Mouse (Mus musculus) layer of hippocampus, adult 11-12 months (tissue): ENCODE data around the gene Ano8.
A peak's percentile ranks its signal among the peaks of the same experiment; 100 is the strongest.

ENCODE experiments used
- DNase-seq: peaks from one replicate; pipeline ENCODE4 v3.0.0; 2022; ENCODE audit warnings: low spot score

Gene Ano8

DNA sequence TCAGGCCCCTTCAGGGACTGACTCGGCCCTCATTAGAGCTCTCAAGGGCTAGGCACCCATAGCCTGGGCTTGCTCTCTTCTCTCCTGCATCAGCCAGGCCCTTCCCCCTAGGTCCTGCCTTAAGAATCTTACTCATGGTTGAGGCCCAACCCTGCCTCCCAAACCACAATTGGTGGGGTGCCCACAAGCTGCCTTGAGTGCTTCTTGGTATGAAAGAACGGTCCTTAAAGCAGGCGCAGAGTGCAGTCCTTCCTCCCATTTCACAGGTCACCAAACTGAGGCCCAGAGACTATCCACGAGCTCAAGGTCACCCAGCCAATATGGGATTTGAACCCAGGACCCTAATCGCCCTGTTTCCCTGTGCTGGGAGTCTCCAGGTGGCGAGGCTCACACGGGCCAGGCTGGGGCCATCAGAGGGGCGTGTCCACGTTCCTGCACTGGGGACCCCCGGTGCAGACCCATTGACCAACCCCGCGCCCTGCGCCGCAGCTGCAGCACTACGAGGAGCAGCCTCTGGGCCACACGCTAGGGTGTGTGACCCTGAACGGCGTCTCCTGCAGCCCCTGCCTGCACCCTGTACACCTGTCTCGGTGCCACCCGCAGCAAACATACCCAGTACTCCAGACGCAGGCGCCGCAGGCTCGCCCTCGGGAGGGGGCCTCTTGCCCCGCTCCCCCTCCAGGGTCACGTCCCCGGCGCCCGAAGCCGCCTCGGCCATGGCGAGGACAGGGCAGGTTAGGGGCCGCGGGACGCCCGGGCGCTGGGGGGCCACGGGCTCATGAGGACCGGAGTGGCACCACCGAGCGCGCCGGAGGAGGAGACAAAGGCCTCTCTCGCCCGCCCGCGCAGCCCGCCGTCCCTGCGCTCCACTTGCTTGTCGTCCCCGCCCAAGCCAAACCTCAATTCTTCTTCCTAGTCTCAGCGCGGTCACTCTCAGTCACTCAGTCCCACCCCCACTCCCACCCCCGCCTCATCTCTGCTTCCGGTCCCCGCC is at the start of gene Ano8:
Gene Ano8 (minus strand): TSS at position 822 of the 994 bp plus-strand sequence.
- peak; percentile 86 for DNase-seq

DNA sequence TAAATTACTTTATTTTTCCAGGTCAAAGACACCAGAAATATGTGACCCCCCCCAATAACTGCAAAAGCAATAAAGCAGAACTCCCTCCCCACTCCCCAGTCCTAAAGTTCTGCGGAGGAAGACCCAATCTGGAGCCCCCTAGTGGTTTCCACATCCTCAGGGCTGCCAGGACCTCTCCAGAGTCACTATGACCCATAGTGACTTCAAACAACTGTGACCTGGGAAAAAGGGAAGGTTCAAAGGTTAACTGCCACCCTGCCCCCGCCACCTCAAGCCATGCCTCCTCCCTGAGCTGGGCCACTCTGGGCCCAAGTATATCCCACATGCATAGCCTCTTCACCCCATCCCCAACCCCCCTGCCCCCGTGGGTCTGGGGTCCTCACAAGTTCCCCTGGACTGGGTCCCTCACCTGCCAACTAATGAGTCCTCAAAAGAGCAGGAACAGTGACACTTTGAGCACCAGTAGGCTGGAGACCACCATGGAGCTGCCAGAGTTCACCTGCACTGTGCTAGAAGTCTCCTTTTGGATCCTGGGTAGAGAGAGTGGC is 48.6 kb upstream of the Ano8 start:
- no peak for DNase-seq

DNA sequence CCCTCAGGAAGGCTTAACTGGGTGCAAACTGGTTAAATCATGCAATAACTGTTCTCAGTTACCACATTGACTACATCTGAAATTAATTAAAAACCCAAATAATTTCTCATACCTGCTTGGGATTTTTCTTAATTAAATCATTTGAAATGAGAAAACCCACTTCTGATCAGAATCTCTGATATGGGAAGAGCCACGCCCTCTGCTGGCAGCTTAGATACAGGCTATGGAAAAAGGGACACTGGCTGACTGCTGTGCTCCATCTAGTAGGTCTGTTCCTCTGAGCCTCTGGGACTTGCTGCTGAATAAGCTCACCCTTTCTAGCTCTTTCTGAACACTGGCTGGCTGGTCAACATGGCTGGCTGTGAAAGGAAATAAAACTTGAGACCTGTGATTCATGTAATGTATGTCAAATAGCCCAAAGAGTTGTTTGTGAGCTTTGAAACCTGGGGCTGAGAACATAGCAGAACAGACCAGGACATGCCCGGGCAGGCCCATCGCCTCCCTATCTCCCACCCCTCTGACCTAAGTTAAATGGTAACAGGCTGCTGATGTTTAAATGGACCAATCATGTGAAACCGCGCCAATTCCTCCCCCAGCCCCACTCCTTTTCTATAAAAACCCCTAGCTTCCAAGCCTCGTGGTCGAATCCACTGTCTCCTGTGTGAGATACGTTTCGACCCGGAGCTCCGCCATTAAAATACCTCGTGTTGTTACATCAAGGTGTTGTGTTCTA is 45.1 kb upstream of the Ano8 start:
- DNase-seq, result peak; percentile 64

DNA sequence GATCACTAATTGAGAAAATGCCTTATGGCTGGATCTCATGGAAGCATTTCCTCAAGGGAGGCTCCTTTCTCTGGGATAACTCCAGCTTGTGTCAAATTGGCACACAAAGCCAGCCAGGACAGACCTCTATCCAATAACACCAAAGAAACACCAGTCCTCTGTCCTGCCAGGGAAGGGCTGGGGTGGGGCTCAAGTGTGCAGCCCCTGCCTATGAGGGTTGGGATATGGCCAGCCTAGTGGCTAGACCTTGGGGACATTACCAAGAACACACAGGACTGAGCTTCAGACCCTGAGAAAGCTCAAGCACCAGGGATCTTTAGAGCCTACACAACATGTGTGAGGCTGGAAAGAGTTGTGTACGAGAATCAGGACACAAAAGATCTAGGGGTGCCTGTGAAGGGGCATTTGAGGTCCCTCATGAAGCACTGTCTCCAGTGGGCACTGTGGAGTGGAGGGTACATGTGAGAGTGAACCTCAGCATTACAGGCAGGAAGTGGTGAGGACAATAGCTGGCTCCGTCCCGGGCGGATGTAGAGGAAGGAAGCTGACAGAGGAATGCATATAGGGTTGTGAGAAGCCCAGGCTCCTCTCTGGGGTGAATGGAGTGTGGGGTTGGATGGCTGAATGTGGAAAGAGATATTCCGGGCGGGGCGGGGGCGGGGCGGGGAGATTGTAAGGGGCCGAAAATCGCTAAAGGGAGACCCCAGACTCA is 42.8 kb upstream of the Ano8 start:
- no peak for DNase-seq

DNA sequence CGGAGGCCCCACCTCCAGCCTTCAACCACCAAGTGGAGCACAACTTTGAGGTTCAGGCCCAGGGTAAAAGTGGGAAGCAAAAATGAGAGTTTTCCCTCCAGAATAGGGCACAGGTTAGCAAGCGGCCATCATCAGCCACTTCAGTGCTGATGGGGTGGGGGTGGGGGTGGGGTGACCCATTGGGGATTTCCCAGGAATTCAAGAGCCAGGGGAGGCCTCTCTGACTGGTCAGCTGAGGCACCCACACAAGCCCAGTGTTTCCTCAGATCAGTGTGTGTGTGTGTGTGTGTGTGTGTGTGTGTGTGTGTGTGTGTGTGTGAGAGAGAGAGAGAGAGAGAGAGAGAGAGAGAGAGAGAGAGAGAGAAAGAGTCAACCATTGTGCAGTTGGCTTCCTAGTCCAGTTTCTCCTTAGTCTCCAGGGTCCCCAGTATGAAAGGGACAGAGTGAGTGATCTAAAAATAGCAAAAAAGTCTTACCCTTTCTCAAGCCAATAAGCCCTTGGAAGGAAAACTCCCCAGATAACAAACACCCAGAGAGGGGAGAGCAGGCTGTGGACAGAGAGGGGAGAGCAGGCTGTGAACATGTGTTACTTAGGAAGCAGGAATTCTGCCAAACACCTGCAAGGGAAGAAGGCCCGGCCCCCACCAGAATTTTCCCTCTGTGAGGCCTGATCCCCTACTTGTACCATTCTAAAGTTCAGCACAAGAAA is 41.6 kb upstream of the Ano8 start:
- DNase-seq, result no peak

DNA sequence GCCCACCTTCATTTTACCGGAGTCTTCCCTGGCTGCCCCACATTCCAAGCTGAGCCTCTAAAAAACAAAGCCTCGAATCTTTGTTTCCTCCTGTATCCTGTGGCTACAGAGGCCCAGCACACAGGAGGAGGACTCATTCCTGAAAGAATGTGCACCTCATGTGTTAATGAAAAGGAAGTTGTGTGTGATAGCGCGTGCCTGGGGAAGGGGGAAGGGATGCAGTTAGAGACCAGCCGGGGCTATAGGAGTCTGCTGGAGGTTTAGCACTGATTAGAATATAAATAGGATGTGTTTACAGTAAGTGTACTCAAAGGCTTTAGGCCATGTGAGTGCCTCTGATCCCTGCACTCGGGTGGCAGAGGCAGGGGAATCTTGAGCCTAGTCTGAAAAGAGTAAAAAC is 40.5 kb upstream of the Ano8 start:
- DNase-seq, result no peak

DNA sequence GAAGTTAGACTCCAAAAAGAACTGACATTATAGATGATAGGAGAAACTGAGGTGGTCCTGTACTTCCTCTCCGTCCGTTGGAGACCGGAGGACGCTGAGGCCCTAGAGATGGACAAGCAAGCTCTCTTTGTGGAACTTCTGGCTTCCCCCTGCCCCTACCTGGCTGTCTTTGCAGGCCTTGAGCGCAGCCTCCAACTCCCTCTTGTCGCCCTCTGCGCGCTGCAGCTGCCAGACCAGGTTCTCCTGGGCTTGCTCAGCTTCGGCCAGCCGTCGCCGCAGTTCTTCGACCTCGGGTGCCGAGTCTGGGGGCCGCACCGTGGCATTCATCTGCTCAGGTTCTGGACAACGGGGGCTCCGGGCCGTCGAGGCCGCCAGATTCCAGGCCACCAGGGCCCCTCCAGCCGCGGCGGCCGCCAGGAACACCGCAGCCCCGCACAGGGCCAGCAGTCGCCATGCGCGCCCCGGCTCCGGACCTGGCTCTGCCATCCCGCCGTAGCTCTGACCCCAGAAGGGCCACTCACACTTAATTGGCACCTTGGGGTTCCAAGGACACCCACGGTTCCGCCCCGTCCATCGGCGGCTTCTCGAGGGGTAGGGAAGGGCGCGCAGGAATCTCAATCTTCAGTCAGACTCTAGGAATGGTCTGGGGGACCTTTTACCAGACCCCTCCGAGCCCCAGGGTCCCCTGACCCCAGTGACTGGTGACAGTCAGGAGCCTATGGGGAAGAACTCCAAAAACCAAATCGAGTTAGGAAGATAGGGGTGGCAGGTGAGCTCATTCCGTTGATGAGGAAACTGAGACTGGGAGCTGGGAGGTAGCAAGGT is 39.7 kb upstream of the Ano8 start, which contains the start of gene Ccdc194:
Gene Ccdc194 (minus strand): TSS at position 486 of the 825 bp plus-strand sequence.
- no peak for DNase-seq

DNA sequence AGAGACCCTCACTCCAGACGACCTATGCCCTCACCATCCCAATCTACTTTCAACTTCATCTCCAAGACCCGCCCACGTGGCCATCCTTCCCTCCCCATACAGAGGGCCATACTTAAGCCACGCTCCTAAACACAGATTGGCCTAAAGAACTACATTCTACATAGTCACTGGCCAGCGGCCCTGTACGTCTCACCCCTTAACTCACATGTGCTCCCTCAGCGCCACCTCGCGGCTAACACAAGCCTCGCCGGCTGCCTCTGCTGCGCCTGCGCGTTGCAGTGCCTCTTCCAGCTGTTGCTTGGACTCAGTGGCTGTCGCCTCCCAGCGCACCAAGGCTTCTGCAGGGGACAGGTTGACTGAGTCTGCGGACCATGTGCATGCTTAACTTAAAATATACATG is 35.9 kb upstream of the Ano8 start:
- DNase-seq, result peak; percentile 95

DNA sequence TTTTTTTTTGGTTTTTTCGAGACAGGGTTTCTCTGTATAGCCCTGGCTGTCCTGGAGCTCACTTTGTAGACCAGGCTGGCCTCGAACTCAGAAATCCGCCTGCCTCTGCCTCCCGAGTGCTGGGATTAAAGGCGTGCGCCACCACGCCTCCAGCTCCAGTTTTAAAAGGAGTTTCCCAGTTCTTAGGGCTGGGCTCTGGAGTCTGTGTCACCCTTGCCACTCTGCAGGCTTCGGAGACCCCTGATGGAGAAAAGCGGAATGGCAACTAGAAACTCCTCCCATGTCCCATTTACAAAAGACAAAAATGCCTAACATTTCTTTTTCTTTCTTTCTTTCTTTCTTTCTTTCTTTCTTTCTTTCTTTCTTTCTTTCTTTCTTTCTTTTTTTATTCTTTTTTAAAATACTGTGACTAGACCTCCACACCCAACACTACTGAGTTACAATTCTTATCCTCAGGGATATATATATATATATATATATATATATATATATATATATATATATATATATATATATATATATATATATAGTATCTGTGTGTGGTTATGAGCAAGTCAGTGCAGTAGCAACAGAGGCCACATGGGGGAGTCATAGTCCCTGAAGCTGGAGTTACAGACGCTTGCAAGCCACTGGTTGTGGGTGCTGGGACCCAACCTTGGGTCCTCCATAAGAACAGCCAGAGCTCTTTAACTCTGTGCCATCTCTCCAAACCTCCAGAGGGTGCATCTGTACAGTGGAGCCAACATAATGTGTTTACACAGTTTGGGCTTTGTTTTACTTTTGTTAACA is 33.5 kb upstream of the Ano8 start:
- DNase-seq, result peak; percentile 55

DNA sequence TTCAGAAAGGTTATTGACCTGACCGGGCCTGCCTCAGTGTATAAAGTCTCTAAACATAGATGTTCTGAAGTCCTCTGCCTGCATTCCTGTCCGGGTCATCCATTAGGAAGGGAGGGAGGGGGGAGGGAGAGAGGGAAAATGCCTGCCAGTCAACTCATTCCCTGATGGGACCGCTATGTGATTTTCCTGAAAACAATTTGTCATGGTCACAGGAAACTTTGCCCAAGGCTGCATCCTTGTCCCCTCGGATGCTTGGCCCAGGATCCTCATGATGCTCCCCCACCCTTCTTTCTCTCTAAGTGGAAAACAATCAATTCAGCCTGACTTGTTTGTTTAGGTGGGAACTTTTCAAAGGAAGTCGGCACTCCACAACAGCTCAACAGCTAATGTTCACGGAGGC is 31.0 kb upstream of the Ano8 start:
- DNase-seq, result no peak

DNA sequence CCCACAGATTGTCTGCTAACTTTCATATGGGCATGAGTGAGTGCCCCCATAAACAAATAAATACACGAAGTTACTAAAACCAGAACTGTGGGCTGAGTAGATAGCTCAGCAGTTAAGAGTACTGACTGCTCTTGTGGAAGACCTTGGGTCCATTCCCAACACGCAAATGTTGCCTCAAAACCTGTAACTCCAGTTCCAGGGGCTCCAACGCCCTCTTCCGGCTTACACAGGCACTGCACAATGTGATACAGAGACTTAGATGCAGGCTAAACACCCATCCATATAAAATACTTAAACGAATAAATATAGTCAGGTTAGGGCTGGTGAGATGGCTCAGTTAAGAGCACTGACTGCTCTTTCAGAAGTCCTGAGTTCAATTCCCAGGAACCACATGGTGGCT is 29.3 kb upstream of the Ano8 start:
- DNase-seq, result no peak

DNA sequence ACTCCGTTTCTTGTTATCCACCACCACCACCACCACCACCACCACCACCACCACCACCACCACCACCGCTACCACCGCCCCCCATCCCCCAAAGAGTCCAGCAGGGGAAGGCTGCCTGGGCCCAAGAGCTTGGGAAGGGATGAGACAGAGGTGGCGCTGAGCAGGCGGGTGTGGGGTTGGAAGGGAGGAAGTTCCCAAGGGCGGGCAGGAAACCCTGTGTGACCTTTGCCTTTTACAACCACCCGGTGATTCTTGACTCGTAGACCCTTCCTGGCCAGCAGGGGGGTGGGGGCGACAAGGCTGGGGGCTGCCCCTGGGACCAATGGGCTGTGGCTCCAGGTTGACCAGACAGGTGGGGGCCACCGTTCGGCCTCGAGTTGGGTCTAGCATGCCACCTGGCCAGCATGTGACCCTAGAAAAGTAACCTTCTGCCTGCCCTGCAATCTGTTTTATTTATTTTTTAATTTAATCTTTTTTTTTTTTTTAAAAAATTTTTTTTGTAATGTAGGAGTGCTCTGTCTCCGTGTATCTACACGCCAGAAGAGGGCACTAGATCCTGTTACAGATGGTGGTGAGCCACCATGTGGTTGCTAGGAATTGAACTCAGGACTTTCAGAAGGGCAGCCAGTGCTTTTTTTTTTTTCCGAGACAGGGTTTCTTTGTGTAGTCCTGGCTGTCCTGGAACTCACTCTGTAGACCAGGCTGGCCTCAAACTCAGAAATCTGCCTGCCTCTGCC is 27.4 kb upstream of the Ano8 start:
- DNase-seq, result no peak

DNA sequence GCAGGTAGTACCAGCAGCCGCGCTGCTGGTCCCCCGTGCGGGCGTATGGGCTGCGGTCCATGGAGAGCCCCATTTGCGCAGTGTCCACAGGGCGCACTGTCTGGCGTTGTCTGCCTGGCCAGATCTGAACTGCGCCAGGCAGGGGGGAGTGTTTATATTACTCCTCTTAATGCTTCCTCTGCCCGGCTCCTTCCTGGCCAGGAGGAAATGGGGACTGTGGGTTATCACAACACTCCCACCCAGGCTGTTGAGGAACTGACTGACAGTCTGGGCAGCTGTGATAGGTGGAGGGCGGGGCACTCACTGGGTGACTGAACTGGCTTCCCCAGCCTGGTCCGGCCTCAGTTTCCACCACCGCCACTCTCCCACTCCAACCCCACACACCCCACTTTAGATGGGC is 25.9 kb upstream of the Ano8 start, which contains the start of gene Plvap:
Gene Plvap (minus strand): TSS at position 109 of the 400 bp plus-strand sequence.
- no peak for DNase-seq

DNA sequence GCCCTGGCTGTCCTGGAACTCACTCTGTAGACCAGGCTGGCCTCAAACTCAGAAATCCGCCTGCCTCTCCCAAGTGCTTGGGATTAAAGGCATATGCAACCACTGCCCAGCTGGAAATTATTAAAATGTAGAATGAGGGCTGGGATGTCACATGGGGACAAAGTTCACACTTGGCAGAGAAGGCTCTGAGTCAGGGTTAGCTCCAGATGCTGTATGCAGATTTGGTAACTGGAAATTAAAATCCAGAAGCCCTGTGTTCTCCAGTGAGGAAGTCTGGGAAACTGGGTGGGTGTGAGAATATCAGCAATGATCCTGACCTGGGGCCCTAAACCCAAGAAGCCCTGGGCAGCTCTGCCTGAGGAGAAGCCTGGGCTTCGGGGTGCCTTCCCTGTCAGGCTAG is 23.6 kb upstream of the Ano8 start:
- DNase-seq, result no peak

DNA sequence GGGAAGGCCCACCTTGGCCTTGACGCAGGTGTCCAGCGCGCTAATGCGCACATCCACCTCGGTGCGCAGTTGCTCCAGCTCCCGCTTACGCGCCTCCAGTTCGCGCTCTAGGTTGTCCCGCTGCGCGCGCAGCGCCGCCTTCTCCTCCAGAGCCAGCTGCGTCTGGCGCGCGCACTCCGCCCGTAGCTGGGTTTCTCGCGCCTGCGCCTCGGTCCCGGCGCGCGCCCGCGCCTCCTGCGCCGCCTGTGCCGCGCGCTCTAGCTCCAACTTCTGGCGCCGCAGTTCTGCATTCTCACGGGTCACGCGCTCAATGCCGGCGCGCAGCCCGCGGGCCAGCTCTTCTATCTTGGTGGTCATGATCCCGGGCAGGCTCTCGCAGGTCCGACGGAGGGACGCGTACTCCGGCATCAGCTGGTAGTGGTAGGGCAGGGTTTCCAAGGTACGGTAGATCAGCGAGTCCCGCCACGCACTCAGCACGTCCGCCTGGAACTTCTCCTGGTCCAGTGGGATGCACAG is 21.9 kb upstream of the Ano8 start:
- peak; percentile 80 for DNase-seq

DNA sequence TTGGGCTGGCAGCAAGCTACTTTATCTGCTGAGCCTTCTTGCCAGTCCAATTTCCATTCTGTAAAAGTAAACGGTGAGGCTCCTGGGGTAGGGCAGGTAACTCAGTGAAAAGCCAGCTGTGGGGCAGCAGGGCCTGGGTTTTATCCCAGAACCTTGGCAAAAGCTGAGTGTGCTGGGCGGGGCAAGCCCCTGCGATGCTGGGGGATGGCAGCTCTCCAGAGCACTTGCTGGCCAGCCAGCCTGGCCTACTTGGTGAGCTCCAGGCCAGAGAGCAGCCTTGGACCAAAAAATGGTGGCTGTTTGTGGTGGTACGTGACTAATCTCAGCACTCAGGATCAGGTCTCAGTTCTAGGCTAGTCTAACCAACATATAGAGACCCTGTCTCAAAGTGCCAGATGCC is 20.2 kb upstream of the Ano8 start:
- no peak for DNase-seq

DNA sequence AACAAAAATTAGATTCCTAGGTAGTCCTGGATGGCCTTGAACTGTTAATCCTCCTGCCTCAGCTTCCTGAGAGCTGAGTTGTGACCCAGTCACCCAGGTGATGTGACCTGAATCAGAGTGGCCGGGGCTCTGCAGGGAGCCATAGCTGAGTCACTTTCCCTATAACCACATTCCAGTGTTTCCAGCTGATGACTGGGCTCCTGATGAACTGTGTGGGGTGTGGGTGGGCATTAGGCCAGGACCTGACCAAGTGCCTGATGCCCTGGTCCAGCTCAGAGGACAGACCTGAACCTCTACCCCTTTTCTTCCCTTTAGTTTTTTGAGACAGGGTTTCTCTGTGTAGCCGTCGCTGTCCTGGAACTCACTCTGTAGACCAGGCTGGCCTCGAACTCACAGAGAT is 19.6 kb upstream of the Ano8 start:
- DNase-seq, result no peak

DNA sequence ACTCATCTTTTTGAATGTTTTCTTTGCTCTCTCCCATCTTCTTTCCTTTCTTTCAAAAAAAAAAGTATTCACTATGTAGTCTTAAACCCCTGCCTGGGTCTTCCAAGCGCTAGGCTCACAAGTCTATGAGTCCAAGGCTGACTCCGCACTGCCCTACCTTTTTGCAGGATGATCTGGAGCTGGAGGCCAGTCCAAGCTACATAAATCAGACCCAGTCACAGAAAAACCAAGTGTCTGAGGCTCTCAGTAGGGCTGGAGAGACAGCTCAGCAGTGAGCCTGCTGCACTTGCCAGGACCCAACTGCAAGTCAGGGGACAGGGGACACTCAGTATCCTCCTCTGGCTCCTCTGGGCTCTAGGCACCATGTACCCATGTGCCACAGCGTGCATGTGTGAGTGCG is 18.6 kb upstream of the Ano8 start:
- no peak for DNase-seq
